Mouse (Mus musculus) bone marrow, adult 2 months (tissue): Measurements from ENCODE around the gene Capn15.

Experiments
- CTCF ChIP-seq: fragments of 200-500 bp; IDR thresholded peaks from 2 replicates; pipeline ENCODE4 v1.5.1; 2011; ENCODE audit warnings: low read length, control low read depth; ENCODE audit not compliant: control insufficient read depth, insufficient read depth
- POLR2A ChIP-seq: fragments of 200-500 bp; IDR thresholded peaks from 2 replicates; pipeline ENCODE4 v1.6.1; 2011; ENCODE audit warnings: low read depth, mild to moderate bottlenecking, control low read depth, low read length, borderline replicate concordance; ENCODE audit not compliant: control insufficient read depth

- no peak for TF ChIP-seq CTCF
- no peak for TF ChIP-seq POLR2A
These were observed 29.0 kb downstream of the Capn15 start for GRCm38 (mm10) chr17:25956631-25957030.
